ENCODE assay signal across 9 mouse cellular contexts in genomic region chr7:112679513-112680245, GRCm38 (mm10). TPM values are rescaled to one million over a fixed set of nuclear protein-coding genes. Genes with fewer than 3 reads are reported as not detected.
A peak's percentile ranks its signal among the peaks of the same experiment; 100 is the strongest.
DNase-seq lines count a peak whose midpoint lies in the region; ATAC-seq and TF ChIP-seq lines count a peak whose summit lies in the region.
"Had no signal": no experiment of that assay in that cellular context is flagged by ENCODE, and none has a peak within 500 bp of the region (broad histone marks: within the 10 kb centered on the region; RNA-seq: fewer than 3 reads in every experiment).

No protein-coding gene starts in this region.

- H3K9me3 ChIP-seq in ES-E14 (ENCODE audit: control insufficient read depth, insufficient read depth, low read depth, low read length) = no peaks in the 10 kb centered on the region
- H3K9me3 ChIP-seq in forebrain, embryonic 12.5 days = no peaks in the 10 kb centered on the region
- peaks cover 5% of the 10 kb centered on the region; the same call in 1 of the 2 replicates for H3K9me3 ChIP-seq in heart, embryonic 13.5 days
- H3K9me3 ChIP-seq in kidney, embryonic 16.5 days (ENCODE audit: low read length) = peaks cover 4% of the 10 kb centered on the region; the same call in 1 of the 2 replicates
- 0 out of 2 replicates have a peak, but pooled peaks cover 2% of the 10 kb centered on the region for H3K9me3 ChIP-seq in liver, embryonic 12.5 days (replicated peaks)
- no peaks in the 10 kb centered on the region for H3K9me3 ChIP-seq in neural tube, embryonic 13.5 days

- peak overlapping the region; percentile 99 for H3K9ac ChIP-seq in ES-E14 (ENCODE audit: insufficient read depth, low read depth, low read length, poor library complexity, severe bottlenecking)
- peak overlapping the region; percentile 92 for H3K9ac ChIP-seq in forebrain, embryonic 12.5 days
- peak overlapping the region; percentile 99 for H3K9ac ChIP-seq in heart, embryonic 13.5 days
- peak overlapping the region; percentile 97 for H3K9ac ChIP-seq in kidney, embryonic 16.5 days (replicated peaks; ENCODE audit: low read length)
- peak overlapping the region; percentile 59 for H3K9ac ChIP-seq in liver, embryonic 12.5 days
- H3K9ac ChIP-seq in neural tube, embryonic 13.5 days = peak overlapping the region; percentile 90

- H3K27me3 ChIP-seq in forebrain, embryonic 12.5 days = peaks cover 6% of the 10 kb centered on the region; the same call in 1 of the 2 replicates
- H3K27me3 ChIP-seq in heart, embryonic 13.5 days (replicated peaks) = no peaks in the 10 kb centered on the region
- H3K27me3 ChIP-seq in kidney, embryonic 16.5 days (ENCODE audit: insufficient read depth, low read length) = no peaks in the 10 kb centered on the region
- peaks cover 84% of the 10 kb centered on the region for H3K27me3 ChIP-seq in liver, embryonic 12.5 days (replicated peaks)
- H3K27me3 ChIP-seq in neural tube, embryonic 13.5 days = 0 out of 2 replicates have a peak, but pooled peaks cover 6% of the 10 kb centered on the region

- no peak for DNase-seq in ES-E14 (ENCODE audit: low read depth, low spot score)
- DNase-seq in brain, adult 2 months (ENCODE audit: low read depth, low spot score) = peak; percentile 57

- ATAC-seq in forebrain, embryonic 12.5 days (ENCODE audit: low FRiP score) = peak; percentile 77
- ATAC-seq in heart, embryonic 13.5 days (ENCODE audit: extremely low read depth, insufficient number of reproducible peaks, low FRiP score, low TSS enrichment) = peak; percentile 55
- ATAC-seq in kidney, embryonic 16.5 days (ENCODE audit: low FRiP score, low TSS enrichment) = peak; percentile 76
- ATAC-seq in liver, embryonic 12.5 days = peak; percentile 32; the same call in 1 of the 2 replicates
- peak; percentile 64 for ATAC-seq in neural tube, embryonic 13.5 days (ENCODE audit: low read depth)
- ATAC-seq in monocyte, adult 5-6 weeks (replicated peaks; ENCODE audit: insufficient number of reproducible peaks, low FRiP score, low TSS enrichment, poor library complexity, severe bottlenecking) = no peak

- peaks cover 7 to 13% of the 10 kb centered on the region in 2 experiments for H3K4me1 ChIP-seq in ES-E14 (ENCODE audit: control insufficient read depth in 2 of 2, insufficient read depth in 2 of 2, low read length in 2 of 2, poor library complexity in 1 of 2)
- H3K4me1 ChIP-seq in forebrain, embryonic 12.5 days = peaks cover 47% of the 10 kb centered on the region
- peaks cover 43% of the 10 kb centered on the region for H3K4me1 ChIP-seq in heart, embryonic 13.5 days
- H3K4me1 ChIP-seq in kidney, embryonic 16.5 days (ENCODE audit: insufficient read depth, low read length) = peaks cover 34% of the 10 kb centered on the region
- peaks cover 8% of the 10 kb centered on the region for H3K4me1 ChIP-seq in liver, embryonic 12.5 days
- peaks cover 56% of the 10 kb centered on the region for H3K4me1 ChIP-seq in neural tube, embryonic 13.5 days (replicated peaks)

- H3K4me3 ChIP-seq in ES-E14 (ENCODE audit: insufficient read depth in 1 of 2, low read depth in 1 of 2, low read length in 2 of 2, poor library complexity in 1 of 2, severe bottlenecking in 1 of 2) = peak overlapping the region; percentile 93 to 99
- H3K4me3 ChIP-seq in forebrain, embryonic 12.5 days (replicated peaks) = peak overlapping the region; percentile 93
- H3K4me3 ChIP-seq in heart, embryonic 13.5 days = peak overlapping the region; percentile 94
- peak overlapping the region; percentile 84 for H3K4me3 ChIP-seq in kidney, embryonic 16.5 days (ENCODE audit: low read length)
- peak overlapping the region; percentile 62 for H3K4me3 ChIP-seq in liver, embryonic 12.5 days
- peak overlapping the region; percentile 85 for H3K4me3 ChIP-seq in neural tube, embryonic 13.5 days

- WGBS in forebrain, embryonic 12.5 days = under 1% methylated on average over 87 of the region's 95 CpGs
- under 1% methylated on average over 94 of the region's 95 CpGs for WGBS in heart, embryonic 13.5 days
- under 1% methylated on average over 88 of the region's 95 CpGs for WGBS in kidney, embryonic 16.5 days
- WGBS in liver, embryonic 12.5 days (ENCODE audit: insufficient replicate concordance) = under 1% methylated on average over 75 of the region's 95 CpGs
- under 1% methylated on average over 94 of the region's 95 CpGs for WGBS in neural tube, embryonic 13.5 days

- peak overlapping the region; percentile 83 for H3K4me2 ChIP-seq in forebrain, embryonic 12.5 days
- peak overlapping the region; percentile 75 for H3K4me2 ChIP-seq in heart, embryonic 13.5 days
- H3K4me2 ChIP-seq in kidney, embryonic 16.5 days (replicated peaks; ENCODE audit: low read depth, low read length) = peak overlapping the region; percentile 92
- H3K4me2 ChIP-seq in liver, embryonic 12.5 days = peak overlapping the region; percentile 71
- peak overlapping the region; percentile 87 for H3K4me2 ChIP-seq in neural tube, embryonic 13.5 days

- H3K36me3 ChIP-seq in ES-E14 (ENCODE audit: control insufficient read depth, insufficient read depth, low read length, poor library complexity, severe bottlenecking) = no peaks in the 10 kb centered on the region
- no peaks in the 10 kb centered on the region for H3K36me3 ChIP-seq in forebrain, embryonic 12.5 days (replicated peaks)
- no peaks in the 10 kb centered on the region for H3K36me3 ChIP-seq in heart, embryonic 13.5 days
- H3K36me3 ChIP-seq in kidney, embryonic 16.5 days (ENCODE audit: insufficient read depth, low read length) = no peaks in the 10 kb centered on the region
- no peaks in the 10 kb centered on the region for H3K36me3 ChIP-seq in liver, embryonic 12.5 days
- no peaks in the 10 kb centered on the region for H3K36me3 ChIP-seq in neural tube, embryonic 13.5 days

- peak overlapping the region; percentile 90 for H3K27ac ChIP-seq in ES-E14 (ENCODE audit: insufficient read depth, low read depth, low read length, poor library complexity, severe bottlenecking)
- peak overlapping the region; percentile 93 for H3K27ac ChIP-seq in forebrain, embryonic 12.5 days
- peak overlapping the region; percentile 99 for H3K27ac ChIP-seq in heart, embryonic 13.5 days (replicated peaks)
- peak overlapping the region; percentile 98 for H3K27ac ChIP-seq in kidney, embryonic 16.5 days (ENCODE audit: low read length)
- peak overlapping the region; percentile 73 for H3K27ac ChIP-seq in liver, embryonic 12.5 days
- peak overlapping the region; percentile 93 for H3K27ac ChIP-seq in neural tube, embryonic 13.5 days (replicated peaks)

- in situ Hi-C loops in ES-E14 (cut with MboI; ENCODE audit: low sequenced_read_pairs in 2 of 2, unreplicated experiment in 2 of 2) = no loop called here

TF ChIP-seq in ES-E14, 5 proteins besides CTCF, POLR2A, EP300 and RAD21:
- TF ChIP-seq MAFK (IDR thresholded peaks at IDR 0.05; ENCODE audit: insufficient read depth, low read depth, low read length) = peak; percentile 85
- TF ChIP-seq HCFC1 (IDR thresholded peaks at IDR 0.05; ENCODE audit: borderline replicate concordance, insufficient read depth, low read length) = peak; percentile 37; the same call in 1 of the 2 replicates
- TF ChIP-seq CHD2 (IDR thresholded peaks at IDR 0.05; ENCODE audit: low read depth, low read length) = no peak
- no peak for TF ChIP-seq ZC3H11A (IDR thresholded peaks at IDR 0.05; ENCODE audit: borderline replicate concordance, low read depth, low read length)

RNA-seq across cellular contexts. Expression of gene Tead1, which starts 0.6 kb away (rescaled TPM):
- total RNA-seq in ES-E14 (2012; rRNA removed) = 90.5 and 110 TPM in 2 replicates
- 20.7 and 28.3 TPM in 2 replicates for polyA plus RNA-seq in forebrain, embryonic 12.5 days (2016; fragmentation: Nextera tagmentation; extraction: Ambion mirVana)
- polyA plus RNA-seq in heart, embryonic 13.5 days (2015; fragmentation: Nextera tagmentation; extraction: Ambion mirVana) = 25.2 and 29.3 TPM in 2 replicates
- polyA plus RNA-seq in kidney, embryonic 16.5 days (2015; fragmentation: Nextera tagmentation; extraction: Ambion mirVana) = 18.0 and 25.7 TPM in 2 replicates
- 4.7 and 5.2 TPM in 2 replicates for polyA plus RNA-seq in liver, embryonic 12.5 days (2016; fragmentation: Nextera tagmentation; extraction: Ambion mirVana)
- 18.5 and 19.6 TPM in 2 replicates for polyA plus RNA-seq in neural tube, embryonic 13.5 days (2015; fragmentation: Nextera tagmentation; extraction: Ambion mirVana)
- not detected in 3 replicates for total RNA-seq in monocyte, adult 5-6 weeks (2017)
- total RNA-seq: common myeloid progenitor, adult 5-6 weeks had no signal
